Mouse (Mus musculus) liver, postnatal 0 days (tissue): ENCODE measurements around the gene Clec12a.

ENCODE experiments used
- CTCF ChIP-seq: sonication (generic); IDR thresholded peaks from 2 replicates; pipeline ENCODE4 v1.5.1; 2016; ENCODE audit warnings: antibody characterized with exemption, low read depth
- EP300 ChIP-seq: IDR thresholded peaks from 2 replicates; pipeline ENCODE4 v1.6.1; 2016; ENCODE audit warnings: antibody characterized with exemption, low read depth, mild to moderate bottlenecking

- TF ChIP-seq CTCF (no peak), EP300 (no peak)
These were observed 43.3 kb downstream of the Clec12a start, which contains the start of gene Clec12b for GRCm38 (mm10) chr6:129385774-129386173.
